Mouse (Mus musculus) hindbrain, embryonic 11.5 days (tissue): Measurements from ENCODE around the gene Rmnd5b. TPM values are rescaled to one million over a fixed set of nuclear protein-coding genes. Genes with fewer than 3 reads are reported as not detected.
"Not testable (repeated sequence)": the region's sequence is repeated elsewhere in the genome, so short reads cannot be mapped to it uniquely, and the experiment has no call there.

ENCODE experiments used
- ATAC-seq: fragments of 200-750 bp; cut with Nextera tagmentation; 2 replicates; pipeline ENCODE4 v1.8.0; 2017; ENCODE audit warnings: mild to moderate bottlenecking, moderate TSS enrichment, moderate library complexity; ENCODE audit not compliant: low FRiP score
- DNase-seq: peaks from one replicate; pipeline ENCODE4 v3.0.0-alpha.2; 2015; ENCODE audit warnings: low spot score
- H3K27ac ChIP-seq: fragments of 300-500 bp; sonication (generic); 2 replicates; pipeline ENCODE4 v1.5.1; 2014; ENCODE audit warnings: mild to moderate bottlenecking, low read depth, low read length
- H3K27me3 ChIP-seq: fragments of 300-500 bp; sonication (generic); 2 replicates; pipeline ENCODE4 v1.6.1; 2014; ENCODE audit warnings: mild to moderate bottlenecking, low read length, moderate library complexity, mixed read lengths; ENCODE audit not compliant: control insufficient read depth, insufficient read depth
- H3K36me3 ChIP-seq: fragments of 300-500 bp; sonication (generic); 2 replicates; pipeline ENCODE4 v1.6.1; 2014; ENCODE audit warnings: mild to moderate bottlenecking, low read length, moderate library complexity, mixed read lengths; ENCODE audit not compliant: control insufficient read depth, insufficient read depth
- H3K4me1 ChIP-seq: fragments of 300-500 bp; sonication (generic); replicated peaks from 2 replicates; pipeline ENCODE4 v1.6.1; 2014; ENCODE audit warnings: low read length, mixed read lengths; ENCODE audit not compliant: control insufficient read depth, insufficient read depth
- H3K4me2 ChIP-seq: fragments of 300-500 bp; sonication (generic); replicated peaks from 2 replicates; pipeline ENCODE4 v1.6.1; 2014; ENCODE audit warnings: mild to moderate bottlenecking, low read depth, low read length
- H3K4me3 ChIP-seq: fragments of 300-500 bp; sonication (generic); 2 replicates; pipeline ENCODE4 v1.5.1; 2014; ENCODE audit warnings: low read depth, low read length
- H3K9ac ChIP-seq: fragments of 300-500 bp; sonication (generic); 2 replicates; pipeline ENCODE4 v1.6.1; 2014; ENCODE audit warnings: low read depth, low read length
- H3K9me3 ChIP-seq: fragments of 300-500 bp; sonication (generic); 2 replicates; pipeline ENCODE4 v1.6.1; 2016; ENCODE audit warnings: low read length; ENCODE audit not compliant: control insufficient read depth
- whole genome bisulfite sequencing: fragments of 180-500 bp; shearing (Covaris S2); extraction: QIAGEN DNeasy Blood & Tissue Kit; methylation state at CpG from one replicate; pipeline ENCODE4 v1.1.7; 2014; 5-methylcytosine and 5-hydroxymethylcytosine counted together
- polyA plus RNA-seq: library from polyadenylated mRNA; unstranded; fragments of >200 nt; fragmentation: Nextera tagmentation; extraction: Ambion mirVana; gene quantifications from 2 replicates; pipeline ENCODE4 v1.2.1, GENCODE M21; 2014

Rmnd5b gene
- polyA plus RNA-seq, 1 experiment from 2014 or later: 43.7 TPM

DNA sequence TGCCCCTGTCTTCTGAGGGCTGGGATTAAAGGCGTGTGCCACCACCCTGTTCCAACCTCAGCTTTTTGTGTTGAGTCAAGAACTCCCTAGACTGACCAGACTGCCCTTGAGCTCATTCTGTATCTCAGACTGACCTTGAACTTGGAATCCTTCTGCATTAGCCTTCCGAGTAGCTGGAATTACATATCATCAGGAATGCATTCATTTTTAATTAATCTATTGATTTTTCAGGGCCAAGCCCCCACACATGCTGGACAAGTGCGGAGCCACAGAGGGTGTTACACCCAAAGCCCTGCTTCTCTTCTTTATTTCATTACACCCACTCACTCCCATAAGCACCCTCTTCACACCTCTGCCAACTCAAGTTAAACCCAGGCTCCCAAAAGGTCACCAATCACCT lies 2.0 kb downstream of the Rmnd5b start:
- DNase-seq (no peak), ATAC-seq (no peak)
- H3K9ac ChIP-seq: no peak overlapping the region
- H3K4me2 ChIP-seq: no peak overlapping the region
- no peaks in the 10 kb centered on the region for H3K4me1 ChIP-seq
- H3K27me3 ChIP-seq: no peaks in the 10 kb centered on the region
- 91% methylated on average over 3 of the region's 3 CpGs for WGBS
- no peak overlapping the region for H3K27ac ChIP-seq
- no peaks in the 10 kb centered on the region for H3K9me3 ChIP-seq
- H3K4me3 ChIP-seq: no peak overlapping the region
- H3K36me3 ChIP-seq: no peaks in the 10 kb centered on the region

DNA sequence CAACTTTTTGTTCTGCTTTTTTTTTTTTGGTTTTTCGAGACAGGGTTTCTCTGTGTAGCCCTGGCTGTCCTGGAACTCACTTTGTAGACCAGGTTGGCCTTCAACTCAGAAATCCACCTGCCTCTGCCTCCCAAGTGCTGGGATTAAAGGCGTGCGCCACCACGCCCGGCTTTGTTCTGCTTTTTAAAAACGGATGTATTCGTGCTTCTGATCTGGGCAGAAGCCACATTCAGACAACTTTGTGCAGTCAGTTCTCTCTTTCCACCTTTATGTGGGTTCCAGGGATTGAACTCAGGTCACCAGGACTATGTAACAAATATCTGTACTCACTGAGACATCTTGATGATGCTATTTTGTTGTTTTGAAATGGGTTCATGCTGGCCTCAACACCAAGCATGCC lies 2.5 kb downstream of the Rmnd5b start:
- not testable (repeated sequence) for ATAC-seq, H3K27me3 ChIP-seq, DNase-seq, H3K27ac ChIP-seq, H3K4me3 ChIP-seq, H3K9ac ChIP-seq, H3K4me1 ChIP-seq, H3K4me2 ChIP-seq, H3K9me3 ChIP-seq, H3K36me3 ChIP-seq
- 92% methylated on average over 7 of the region's 7 CpGs for WGBS

DNA sequence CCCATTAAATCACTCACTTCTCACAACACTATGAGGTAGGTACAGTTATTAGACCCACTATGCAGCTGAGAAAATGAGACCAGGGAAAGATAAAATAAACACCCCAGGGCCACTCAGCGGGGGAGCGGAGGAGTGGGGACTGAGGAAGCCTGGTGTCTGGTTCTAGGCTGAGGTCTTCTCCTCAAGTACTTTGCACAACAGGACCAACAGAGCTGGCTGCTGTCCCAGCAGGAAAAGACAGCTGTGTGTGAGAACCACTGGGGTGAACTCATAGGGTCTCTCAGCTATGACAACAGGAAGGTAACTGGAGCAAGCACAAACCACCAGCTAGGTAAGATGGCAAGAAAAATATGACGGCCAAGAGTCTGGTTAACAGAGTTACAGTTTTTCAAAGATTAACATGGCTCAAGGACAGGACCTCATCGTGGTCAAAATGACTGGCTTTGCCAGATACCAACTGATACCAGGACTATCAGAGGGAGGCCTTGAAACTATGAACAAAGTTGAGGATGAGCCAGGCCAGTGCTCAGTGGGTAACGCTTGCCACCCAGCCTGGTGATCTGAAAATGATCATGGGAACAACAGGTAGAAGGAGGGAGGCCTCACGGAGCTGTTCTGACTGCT lies 3.5 kb downstream of the Rmnd5b start:
- DNase-seq: no peak
- H3K27me3 ChIP-seq: no peaks in the 10 kb centered on the region
- ATAC-seq: no peak
- H3K27ac ChIP-seq: no peak overlapping the region
- no peak overlapping the region for H3K9ac ChIP-seq
- H3K9me3 ChIP-seq: no peaks in the 10 kb centered on the region
- no peaks in the 10 kb centered on the region for H3K4me1 ChIP-seq
- H3K4me2 ChIP-seq: no peak overlapping the region
- no peak overlapping the region for H3K4me3 ChIP-seq
- 90% methylated on average over 6 of the region's 6 CpGs for WGBS
- H3K36me3 ChIP-seq: 0 out of 2 replicates have a peak, but pooled peaks cover 3% of the 10 kb centered on the region

DNA sequence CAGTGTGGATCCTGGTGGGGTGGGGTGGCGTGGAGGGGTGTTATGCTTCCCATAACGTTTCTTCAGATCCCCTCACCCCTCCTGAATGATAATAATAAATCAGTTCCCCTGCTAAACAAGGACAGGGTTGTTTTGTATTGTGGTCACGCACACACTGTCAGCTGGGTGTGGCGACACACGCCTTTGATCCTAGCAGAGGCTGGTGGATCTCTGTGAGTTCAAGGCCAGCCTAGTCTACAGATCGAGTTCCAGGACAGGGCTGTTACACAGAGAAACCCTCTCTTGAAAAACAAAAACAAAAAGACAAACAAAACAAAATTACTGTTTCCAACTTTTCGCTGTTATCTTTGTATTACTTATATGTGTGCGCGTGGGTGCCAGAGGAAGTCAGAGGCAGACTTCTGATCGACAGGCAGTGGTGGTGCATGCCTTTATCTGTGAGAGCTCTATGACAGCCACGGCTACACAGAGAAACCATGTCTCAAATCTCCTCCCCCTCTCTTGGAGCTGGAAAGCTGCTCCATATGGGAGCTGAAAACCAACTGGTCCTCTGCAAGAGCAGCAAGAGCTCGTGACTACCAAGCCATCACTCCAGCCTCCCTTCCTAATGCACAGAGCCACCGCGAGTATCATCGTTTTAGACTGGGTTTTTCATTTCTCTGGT lies 5.9 kb downstream of the Rmnd5b start:
- 0 out of 2 replicates have a peak, but pooled peaks cover 8% of the 10 kb centered on the region for H3K36me3 ChIP-seq
- no peak overlapping the region for H3K4me2 ChIP-seq
- no peak overlapping the region for H3K9ac ChIP-seq
- ATAC-seq (no peak), DNase-seq (no peak)
- H3K4me3 ChIP-seq: no peak overlapping the region
- H3K27me3 ChIP-seq: no peaks in the 10 kb centered on the region
- no peak overlapping the region for H3K27ac ChIP-seq
- H3K9me3 ChIP-seq: no peaks in the 10 kb centered on the region
- 86% methylated on average over 15 of the region's 15 CpGs for WGBS
- no peaks in the 10 kb centered on the region for H3K4me1 ChIP-seq

- H3K4me1 ChIP-seq: no peaks in the 10 kb centered on the region
- no peak overlapping the region for H3K4me2 ChIP-seq
- H3K9me3 ChIP-seq: no peaks in the 10 kb centered on the region
- H3K27me3 ChIP-seq: no peaks in the 10 kb centered on the region
- no peak for DNase-seq
- peaks cover 18% of the 10 kb centered on the region for H3K36me3 ChIP-seq
- 93% methylated on average over 8 of the region's 8 CpGs for WGBS
- ATAC-seq: no peak
- no peak overlapping the region for H3K9ac ChIP-seq
- no peak overlapping the region for H3K27ac ChIP-seq
- H3K4me3 ChIP-seq: no peak overlapping the region
These were observed 7.8 kb downstream of the Rmnd5b start for GRCm38 (mm10) chr11:51627907-51628306.

DNA sequence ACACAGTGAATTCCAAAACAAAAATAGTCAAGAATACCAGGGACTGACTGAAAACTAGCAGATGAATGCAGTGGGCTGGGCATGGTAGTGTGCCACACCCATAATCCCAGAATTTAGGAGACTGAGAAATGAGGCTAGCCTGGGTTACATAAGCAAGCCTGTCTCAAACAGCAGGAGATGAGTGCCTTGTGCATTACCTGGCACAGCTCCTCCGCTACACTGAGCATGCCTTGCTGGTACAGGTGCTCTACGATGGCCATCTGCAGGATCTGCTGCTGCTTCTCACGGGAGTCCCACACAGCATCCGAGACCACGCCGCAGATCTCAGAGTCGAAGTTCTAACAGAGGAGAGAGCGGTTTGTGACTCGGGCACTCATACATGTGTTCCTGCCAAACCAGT lies 8.3 kb downstream of the Rmnd5b start:
- no peak overlapping the region for H3K4me2 ChIP-seq
- DNase-seq (no peak), ATAC-seq (no peak)
- no peak overlapping the region for H3K4me3 ChIP-seq
- no peaks in the 10 kb centered on the region for H3K4me1 ChIP-seq
- peaks cover 18% of the 10 kb centered on the region for H3K36me3 ChIP-seq
- H3K27ac ChIP-seq: no peak overlapping the region
- no peak overlapping the region for H3K9ac ChIP-seq
- 96% methylated on average over 9 of the region's 9 CpGs for WGBS
- H3K9me3 ChIP-seq: no peaks in the 10 kb centered on the region
- no peaks in the 10 kb centered on the region for H3K27me3 ChIP-seq

GRCm38 (mm10) chr11:51625187-51625820 lies 10.4 kb downstream of the Rmnd5b start:
- H3K9me3 ChIP-seq: no peaks in the 10 kb centered on the region
- WGBS: 79% methylated on average over 5 of the region's 5 CpGs
- H3K4me3 ChIP-seq: no peak overlapping the region
- H3K27me3 ChIP-seq: no peaks in the 10 kb centered on the region
- H3K27ac ChIP-seq: no peak overlapping the region
- DNase-seq (no peak), ATAC-seq (no peak)
- peaks cover 18% of the 10 kb centered on the region for H3K36me3 ChIP-seq
- 0 out of 2 replicates have a peak overlapping the region, but pooled peaks have one; percentile 4 for H3K9ac ChIP-seq
- no peaks in the 10 kb centered on the region for H3K4me1 ChIP-seq
- no peak overlapping the region for H3K4me2 ChIP-seq

DNA sequence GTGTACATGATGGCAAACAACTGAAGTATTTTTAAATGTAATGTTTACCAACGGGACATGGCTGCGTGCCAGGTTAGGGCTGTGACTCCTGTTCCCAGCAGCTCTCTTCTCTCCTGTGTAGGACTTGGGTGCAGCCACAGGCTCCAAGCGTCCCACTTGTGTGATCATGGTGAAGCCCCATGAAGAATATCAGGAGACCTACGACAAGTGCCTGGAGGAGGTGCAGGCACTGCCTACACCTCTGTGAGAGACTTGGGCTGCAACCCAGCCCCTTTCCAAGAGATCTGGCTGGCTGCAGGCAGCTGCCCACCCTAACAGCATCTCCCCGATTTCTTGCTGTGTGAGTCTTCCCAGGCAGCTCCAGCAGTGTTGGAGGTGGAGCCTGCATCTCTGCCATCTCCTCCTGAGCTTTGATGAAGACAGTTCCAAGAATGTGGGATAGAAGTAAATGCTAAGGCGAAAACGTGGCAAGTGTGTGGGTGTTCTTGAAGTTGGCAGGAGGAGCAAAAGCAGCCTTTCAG lies 12.7 kb downstream of the Rmnd5b start:
- Histone ChIP-seq H3K4me3 (no peak overlapping the region), H3K27me3 (no peaks in the 10 kb centered on the region), H3K27ac (no peak overlapping the region), H3K4me1 (no peaks in the 10 kb centered on the region), H3K9me3 (no peaks in the 10 kb centered on the region), H3K9ac (no peak overlapping the region), H3K4me2 (no peak overlapping the region), H3K36me3 (peaks cover 18% of the 10 kb centered on the region)
- no peak for DNase-seq
- ATAC-seq: no peak
- 92% methylated on average over 7 of the region's 7 CpGs for WGBS
